Mouse (Mus musculus) ES-Bruce4 (cell line): ENCODE data around the gene Slc38a3.

Experiments
- CTCF ChIP-seq: IDR thresholded peaks from one replicate; pipeline ENCODE4 v1.8.1; 2011; ENCODE audit warnings: low read depth, low read length
- EP300 ChIP-seq: IDR thresholded peaks from 2 replicates; pipeline ENCODE4 v1.6.1; 2011; ENCODE audit warnings: low read depth, low read length; ENCODE audit not compliant: insufficient read depth
- POLR2A ChIP-seq: IDR thresholded peaks from one replicate; pipeline ENCODE4 v1.8.1; 2011; ENCODE audit warnings: low read length; ENCODE audit not compliant: insufficient read depth

GRCm38 (mm10) chr9:107696845-107697610 is 27.7 kb upstream of the Slc38a3 start:
- TF ChIP-seq POLR2A, result no peak
- TF ChIP-seq CTCF, result no peak
- no peak for TF ChIP-seq EP300
